17 mouse cellular contexts compared by ENCODE assay signal in the genomic region with DNA sequence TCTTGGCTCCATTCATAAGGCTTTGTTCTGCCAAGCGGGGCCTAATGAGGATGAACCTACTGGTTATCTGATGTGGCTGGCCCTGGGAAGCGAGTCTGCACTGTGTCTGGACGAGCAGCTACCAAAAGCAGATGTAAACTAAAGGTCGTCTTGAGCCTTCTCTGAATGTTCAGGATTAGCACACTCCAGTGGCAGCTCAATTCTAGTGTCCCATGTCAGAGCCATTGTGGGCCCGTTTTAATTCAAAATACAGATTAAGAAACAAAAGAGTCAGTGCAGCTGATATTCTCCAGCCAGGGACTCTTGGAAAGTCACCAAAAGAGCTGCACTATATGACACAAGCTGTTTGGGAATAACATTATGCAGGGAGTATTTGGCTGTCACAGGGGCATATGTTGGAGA.
DNase-seq lines count a peak whose midpoint lies in the region; ATAC-seq and TF ChIP-seq lines count a peak whose summit lies in the region.
"Had no signal": no experiment of that assay in that cellular context is flagged by ENCODE, and none has a peak within 500 bp of the region (broad histone marks: within the 10 kb centered on the region; RNA-seq: fewer than 3 reads in every experiment).

No protein-coding gene starts in this region.

- no peak for TF ChIP-seq POLR2A in brain, embryonic 14.5 days (IDR thresholded peaks at IDR 0.05; ENCODE audit: borderline replicate concordance, extremely low read depth, insufficient read depth, insufficient read length, poor library complexity, severe bottlenecking)

- H3K36me3 ChIP-seq in hindbrain, embryonic 13.5 days, result no peaks in the 10 kb centered on the region
- H3K36me3 ChIP-seq in hindbrain, embryonic 10.5 days, result no peaks in the 10 kb centered on the region
- no peaks in the 10 kb centered on the region for H3K36me3 ChIP-seq in forebrain, postnatal 0 days (ENCODE audit: insufficient read depth)
- no peaks in the 10 kb centered on the region for H3K36me3 ChIP-seq in midbrain, embryonic 14.5 days (ENCODE audit: control insufficient read depth, insufficient read depth, low read length)
- H3K36me3 ChIP-seq: limb, embryonic 13.5 days; liver, embryonic 15.5 days; neural tube, embryonic 15.5 days had no signal

- ATAC-seq in hindbrain, embryonic 13.5 days (ENCODE audit: low FRiP score), result 0 out of 2 replicates have a peak, but pooled peaks have one; percentile 17
- ATAC-seq in forebrain, postnatal 0 days, result peak; percentile 72
- peak; percentile 53 for ATAC-seq in midbrain, embryonic 14.5 days (ENCODE audit: low FRiP score, low TSS enrichment)
- no peak for ATAC-seq in megakaryocyte-erythroid progenitor cell, adult 5-6 weeks (replicated peaks; ENCODE audit: low FRiP score, low TSS enrichment, poor library complexity, severe bottlenecking)

- H3K9me3 ChIP-seq in hindbrain, embryonic 13.5 days, result no peaks in the 10 kb centered on the region
- H3K9me3 ChIP-seq in hindbrain, embryonic 10.5 days, result no peaks in the 10 kb centered on the region
- H3K9me3 ChIP-seq in forebrain, postnatal 0 days (ENCODE audit: low read length), result no peaks in the 10 kb centered on the region
- no peaks in the 10 kb centered on the region for H3K9me3 ChIP-seq in midbrain, embryonic 14.5 days (ENCODE audit: control insufficient read depth, low read length)
- H3K9me3 ChIP-seq: limb, embryonic 13.5 days; liver, embryonic 15.5 days; neural tube, embryonic 15.5 days had no signal

- 30% methylated on average over 5 of the region's 5 CpGs for whole genome bisulfite sequencing in hindbrain, embryonic 13.5 days
- 50% methylated on average over 5 of the region's 5 CpGs for WGBS in hindbrain, embryonic 10.5 days
- 8% methylated on average over 5 of the region's 5 CpGs for WGBS in forebrain, postnatal 0 days
- 10% methylated on average over 5 of the region's 5 CpGs for WGBS in midbrain, embryonic 14.5 days

- no peak overlapping the region for H3K27ac ChIP-seq in hindbrain, embryonic 13.5 days
- H3K27ac ChIP-seq in hindbrain, embryonic 10.5 days, result no peak overlapping the region
- H3K27ac ChIP-seq in forebrain, postnatal 0 days (ENCODE audit: low read depth, low read length), result no peak overlapping the region
- H3K27ac ChIP-seq in midbrain, embryonic 14.5 days (replicated peaks; ENCODE audit: low read depth, low read length), result no peak overlapping the region
- H3K27ac ChIP-seq: limb, embryonic 13.5 days; liver, embryonic 15.5 days; neural tube, embryonic 15.5 days had no signal

- peaks cover 16% of the 10 kb centered on the region for H3K4me1 ChIP-seq in hindbrain, embryonic 13.5 days (replicated peaks)
- peaks cover 23% of the 10 kb centered on the region for H3K4me1 ChIP-seq in hindbrain, embryonic 10.5 days (replicated peaks)
- H3K4me1 ChIP-seq in forebrain, postnatal 0 days (ENCODE audit: insufficient read depth), result no peaks in the 10 kb centered on the region; the same call in 1 of the 2 replicates
- H3K4me1 ChIP-seq in midbrain, embryonic 14.5 days (ENCODE audit: control insufficient read depth, insufficient read depth, low read length), result peaks cover 13% of the 10 kb centered on the region
- H3K4me1 ChIP-seq: liver, embryonic 15.5 days had no signal

- no peak overlapping the region for H3K4me3 ChIP-seq in hindbrain, embryonic 13.5 days
- no peak overlapping the region for H3K4me3 ChIP-seq in hindbrain, embryonic 10.5 days
- H3K4me3 ChIP-seq in forebrain, postnatal 0 days (ENCODE audit: low read depth, low read length), result no peak overlapping the region
- no peak overlapping the region for H3K4me3 ChIP-seq in midbrain, embryonic 14.5 days (replicated peaks; ENCODE audit: low read depth, low read length)
- H3K4me3 ChIP-seq: limb, embryonic 13.5 days; liver, embryonic 15.5 days; neural tube, embryonic 15.5 days had no signal

- DNase-seq in hindbrain, embryonic 10.5 days (ENCODE audit: low spot score), result no peak
- DNase-seq in brain, embryonic 14.5 days (ENCODE audit: low read depth), result peak; percentile 90
- peak; percentile 44 for DNase-seq in forebrain, postnatal 0 days
- peak; percentile 58 for DNase-seq in midbrain, embryonic 14.5 days
- no peak for DNase-seq in urinary bladder, postnatal 14 days (ENCODE audit: low spot score)
- DNase-seq in heart, postnatal 36 days, result no peak
- DNase-seq: adrenal gland, adult 2 months; gastrocnemius, postnatal 25 days; kidney, adult 11 months; lung, postnatal 4 days; thymus, adult 18-20 months had no signal

- intact Hi-C loops in heart, postnatal 36 days (cut with DNase I), result no loop called here

- H3K4me2 ChIP-seq in hindbrain, embryonic 13.5 days, result no peak overlapping the region
- H3K4me2 ChIP-seq in forebrain, postnatal 0 days (ENCODE audit: low read depth), result no peak overlapping the region
- H3K4me2 ChIP-seq in midbrain, embryonic 14.5 days (ENCODE audit: low read length), result no peak overlapping the region
- H3K4me2 ChIP-seq: heart, embryonic 11.5 days; limb, embryonic 13.5 days; liver, embryonic 15.5 days; neural tube, embryonic 15.5 days had no signal

- no peak overlapping the region for H3K9ac ChIP-seq in hindbrain, embryonic 13.5 days
- no peak overlapping the region for H3K9ac ChIP-seq in forebrain, postnatal 0 days
- no peak overlapping the region for H3K9ac ChIP-seq in midbrain, embryonic 14.5 days (replicated peaks; ENCODE audit: low read length)
- H3K9ac ChIP-seq: limb, embryonic 13.5 days; liver, embryonic 15.5 days; neural tube, embryonic 15.5 days had no signal

- H3K27me3 ChIP-seq in hindbrain, embryonic 13.5 days, result no peaks in the 10 kb centered on the region
- no peaks in the 10 kb centered on the region for H3K27me3 ChIP-seq in hindbrain, embryonic 10.5 days (ENCODE audit: insufficient read depth, poor library complexity, severe bottlenecking)
- H3K27me3 ChIP-seq in forebrain, postnatal 0 days (ENCODE audit: insufficient read depth, low read length), result no peaks in the 10 kb centered on the region
- no peaks in the 10 kb centered on the region for H3K27me3 ChIP-seq in midbrain, embryonic 14.5 days (ENCODE audit: control insufficient read depth, insufficient read depth, low read length)
- H3K27me3 ChIP-seq: limb, embryonic 13.5 days; liver, embryonic 15.5 days; neural tube, embryonic 15.5 days had no signal

- no peak for TF ChIP-seq CTCF in brain, embryonic 14.5 days (IDR thresholded peaks at IDR 0.05; ENCODE audit: borderline replicate concordance, extremely low read depth, insufficient read depth, insufficient read length)
- TF ChIP-seq CTCF in forebrain, postnatal 0 days (IDR thresholded peaks at IDR 0.05; ENCODE audit: low read depth), result no peak

Comparison
In these comparisons a context has a peak if more than half of its experiments do, and no peak if none do; other contexts are left out.
1. DNase-seq: peak in brain, embryonic 14.5 days (single experiment), forebrain, postnatal 0 days (single experiment) and midbrain, embryonic 14.5 days (single experiment); none in hindbrain, embryonic 10.5 days (single experiment), urinary bladder, postnatal 14 days (single experiment) and heart, postnatal 36 days (0 of 2).